Mouse (Mus musculus) midbrain, embryonic 12.5 days (tissue): ENCODE measurements at regions not wholly inside any gene's neighbourhood (a gene's known extent, or its start where the extent isn't known, plus 50 kb on each side); places are given as distances from the start of the nearest gene placed in this dataset.
A peak's percentile ranks its signal among the peaks of the same experiment; 100 is the strongest.

Experiments used
- ATAC-seq: fragments of 200-750 bp; cut with Nextera tagmentation; 2 replicates; pipeline ENCODE4 v1.8.0; 2017; ENCODE audit warnings: low read depth, moderate TSS enrichment, moderate library complexity; ENCODE audit not compliant: low FRiP score
- H3K27ac ChIP-seq: fragments of 300-500 bp; sonication (generic); replicated peaks from 2 replicates; pipeline ENCODE4 v1.5.1; 2016; ENCODE audit warnings: mild to moderate bottlenecking
- H3K27me3 ChIP-seq: fragments of 300-500 bp; sonication (generic); 2 replicates; pipeline ENCODE4 v1.6.1; 2016; ENCODE audit warnings: mild to moderate bottlenecking
- H3K36me3 ChIP-seq: fragments of 300-500 bp; sonication (generic); 2 replicates; pipeline ENCODE4 v1.6.1; 2016
- H3K4me1 ChIP-seq: fragments of 300-500 bp; sonication (generic); 2 replicates; pipeline ENCODE4 v1.6.1; 2016
- H3K4me2 ChIP-seq: fragments of 300-500 bp; sonication (generic); replicated peaks from 2 replicates; pipeline ENCODE4 v1.6.1; 2016; ENCODE audit warnings: mild to moderate bottlenecking, moderate library complexity
- H3K4me3 ChIP-seq: fragments of 300-500 bp; sonication (generic); 2 replicates; pipeline ENCODE4 v1.5.1; 2016; ENCODE audit warnings: mild to moderate bottlenecking
- H3K9ac ChIP-seq: fragments of 300-500 bp; sonication (generic); replicated peaks from 2 replicates; pipeline ENCODE4 v1.6.1; 2016; ENCODE audit warnings: mild to moderate bottlenecking, moderate library complexity
- H3K9me3 ChIP-seq: fragments of 300-500 bp; sonication (generic); 2 replicates; pipeline ENCODE4 v1.6.1; 2016; ENCODE audit warnings: mild to moderate bottlenecking
- WGBS: fragments of 180-500 bp; shearing (Covaris S2); methylation state at CpG from one replicate; pipeline ENCODE4 v1.1.7; 2016; 5-methylcytosine and 5-hydroxymethylcytosine counted together

GRCm38 (mm10) chr8:35915878-35916518 lies 150.4 kb downstream of the Gm19410 start:
- H3K4me2 ChIP-seq = no peak overlapping the region
- no peaks in the 10 kb centered on the region for H3K27me3 ChIP-seq
- H3K9me3 ChIP-seq = no peaks in the 10 kb centered on the region
- peaks cover 3% of the 10 kb centered on the region; the same call in 1 of the 2 replicates for H3K4me1 ChIP-seq
- no peak overlapping the region for H3K27ac ChIP-seq
- no peak overlapping the region for H3K4me3 ChIP-seq
- ATAC-seq = no peak
- H3K36me3 ChIP-seq = no peaks in the 10 kb centered on the region
- 84% methylated on average over 10 of the region's 10 CpGs for WGBS
- no peak overlapping the region for H3K9ac ChIP-seq

GRCm38 (mm10) chr8:35917573-35917972 lies 152.0 kb downstream of the Gm19410 start:
- Histone ChIP-seq H3K4me3 (no peak overlapping the region), H3K4me2 (no peak overlapping the region), H3K36me3 (no peaks in the 10 kb centered on the region), H3K4me1 (peaks cover 3% of the 10 kb centered on the region; the same call in 1 of the 2 replicates), H3K27me3 (no peaks in the 10 kb centered on the region), H3K27ac (no peak overlapping the region), H3K9me3 (no peaks in the 10 kb centered on the region), H3K9ac (no peak overlapping the region)
- ATAC-seq = no peak
- 65% methylated on average over 3 of the region's 3 CpGs for WGBS

- 74% methylated on average over 6 of the region's 6 CpGs for WGBS
- no peak overlapping the region for H3K4me2 ChIP-seq
- H3K4me3 ChIP-seq = no peak overlapping the region
- no peak for ATAC-seq
- no peaks in the 10 kb centered on the region for H3K36me3 ChIP-seq
- H3K27me3 ChIP-seq = no peaks in the 10 kb centered on the region
- no peak overlapping the region for H3K27ac ChIP-seq
- H3K4me1 ChIP-seq = peaks cover 3% of the 10 kb centered on the region; the same call in 1 of the 2 replicates
- H3K9me3 ChIP-seq = no peaks in the 10 kb centered on the region
- no peak overlapping the region for H3K9ac ChIP-seq
Observed at GRCm38 (mm10) chr8:35919451-35919850, 153.9 kb downstream of the Gm19410 start.

GRCm38 (mm10) chr8:35919859-35920675 lies 154.5 kb downstream of the Gm19410 start:
- WGBS = 43% methylated on average over 8 of the region's 8 CpGs
- H3K27me3 ChIP-seq = no peaks in the 10 kb centered on the region
- no peaks in the 10 kb centered on the region for H3K36me3 ChIP-seq
- H3K9ac ChIP-seq = no peak overlapping the region
- H3K9me3 ChIP-seq = no peaks in the 10 kb centered on the region
- no peak for ATAC-seq
- H3K27ac ChIP-seq = no peak overlapping the region
- H3K4me1 ChIP-seq = peaks cover 3% of the 10 kb centered on the region; the same call in 1 of the 2 replicates
- no peak overlapping the region for H3K4me3 ChIP-seq
- H3K4me2 ChIP-seq = no peak overlapping the region

- H3K4me3 ChIP-seq = no peak overlapping the region
- no peak overlapping the region for H3K4me2 ChIP-seq
- H3K36me3 ChIP-seq = no peaks in the 10 kb centered on the region
- no peaks in the 10 kb centered on the region for H3K27me3 ChIP-seq
- 81% methylated on average over 1 of the region's 1 CpGs for WGBS
- H3K9ac ChIP-seq = no peak overlapping the region
- H3K27ac ChIP-seq = no peak overlapping the region
- no peak for ATAC-seq
- H3K4me1 ChIP-seq = peaks cover 3% of the 10 kb centered on the region; the same call in 1 of the 2 replicates
- no peaks in the 10 kb centered on the region for H3K9me3 ChIP-seq
Observed at GRCm38 (mm10) chr8:35924026-35924425, 158.4 kb downstream of the Gm19410 start.

- ATAC-seq = no peak
- Histone ChIP-seq H3K27me3 (no peaks in the 10 kb centered on the region), H3K27ac (no peak overlapping the region), H3K4me3 (no peak overlapping the region), H3K9me3 (no peaks in the 10 kb centered on the region), H3K9ac (no peak overlapping the region), H3K4me2 (no peak overlapping the region), H3K36me3 (no peaks in the 10 kb centered on the region), H3K4me1 (no peaks in the 10 kb centered on the region)
- WGBS = 86% methylated on average over 5 of the region's 5 CpGs
Observed at GRCm38 (mm10) chr8:35927408-35927871, 161.8 kb downstream of the Gm19410 start.

- H3K36me3 ChIP-seq = no peaks in the 10 kb centered on the region
- no peak overlapping the region for H3K9ac ChIP-seq
- H3K9me3 ChIP-seq = no peaks in the 10 kb centered on the region
- 69% methylated on average over 4 of the region's 4 CpGs for WGBS
- no peak overlapping the region for H3K4me2 ChIP-seq
- peaks cover 16% of the 10 kb centered on the region for H3K4me1 ChIP-seq
- no peak for ATAC-seq
- H3K27me3 ChIP-seq = no peaks in the 10 kb centered on the region
- no peak overlapping the region for H3K27ac ChIP-seq
- no peak overlapping the region for H3K4me3 ChIP-seq
Observed at GRCm38 (mm10) chr8:35930291-35930690, 164.7 kb downstream of the Gm19410 start.

- Histone ChIP-seq H3K9ac (no peak overlapping the region), H3K4me3 (no peak overlapping the region), H3K27me3 (no peaks in the 10 kb centered on the region), H3K36me3 (no peaks in the 10 kb centered on the region), H3K4me2 (peak overlapping the region; percentile 11; the same call in 1 of the 2 replicates), H3K4me1 (peaks cover 16% of the 10 kb centered on the region), H3K9me3 (no peaks in the 10 kb centered on the region), H3K27ac (peak overlapping the region; percentile 52)
- ATAC-seq = peak; percentile 91
- 29% methylated on average over 13 of the region's 13 CpGs for WGBS
Observed at GRCm38 (mm10) chr8:35933186-35934114, 167.9 kb downstream of the Gm19410 start.

- Histone ChIP-seq H3K9me3 (no peaks in the 10 kb centered on the region), H3K4me1 (peaks cover 16% of the 10 kb centered on the region), H3K27ac (peak overlapping the region; percentile 52), H3K4me3 (no peak overlapping the region), H3K4me2 (peak overlapping the region; percentile 11; the same call in 1 of the 2 replicates), H3K36me3 (no peaks in the 10 kb centered on the region), H3K27me3 (no peaks in the 10 kb centered on the region), H3K9ac (no peak overlapping the region)
- 67% methylated on average over 7 of the region's 7 CpGs for WGBS
- peak; percentile 43 for ATAC-seq
Observed at GRCm38 (mm10) chr8:35934115-35934607, 168.6 kb downstream of the Gm19410 start.

GRCm38 (mm10) chr8:35935034-35935433 lies 169.4 kb downstream of the Gm19410 start:
- Histone ChIP-seq H3K9ac (no peak overlapping the region), H3K36me3 (no peaks in the 10 kb centered on the region), H3K4me2 (no peak overlapping the region), H3K9me3 (no peaks in the 10 kb centered on the region), H3K27ac (no peak overlapping the region), H3K27me3 (no peaks in the 10 kb centered on the region), H3K4me1 (peaks cover 16% of the 10 kb centered on the region), H3K4me3 (no peak overlapping the region)
- WGBS = 89% methylated on average over 1 of the region's 1 CpGs
- ATAC-seq = no peak

- Histone ChIP-seq H3K36me3 (no peaks in the 10 kb centered on the region), H3K4me2 (no peak overlapping the region), H3K4me1 (peaks cover 2% of the 10 kb centered on the region; the same call in 1 of the 2 replicates), H3K27ac (no peak overlapping the region), H3K9ac (no peak overlapping the region), H3K27me3 (no peaks in the 10 kb centered on the region), H3K4me3 (no peak overlapping the region), H3K9me3 (no peaks in the 10 kb centered on the region)
- WGBS = 94% methylated on average over 9 of the region's 9 CpGs
- no peak for ATAC-seq
Observed at GRCm38 (mm10) chr8:35939199-35939598, 173.6 kb downstream of the Gm19410 start.
